Mouse (Mus musculus) subcutaneous adipose tissue, adult 2 months (tissue): Measurements from ENCODE around the gene Gdf2. TPM values are rescaled to one million over a fixed set of nuclear protein-coding genes. Genes with fewer than 3 reads are reported as not detected.

Experiments
- polyA plus RNA-seq: library from polyadenylated mRNA; depleted of rRNA; stranded (reverse); fragments of >200 nt; gene quantifications from 2 replicates; pipeline ENCODE4 v1.2.3, GENCODE M21; 2012; ENCODE audit warnings: low replicate concordance; rRNA removed

Gdf2 gene
- 0.08 TPM in 1 of 2 replicates, not detected in the other for polyA plus RNA-seq

GRCm38 (mm10) chr14:33940739-33941138 lies at the start of gene Gdf2:
Gene Gdf2 (plus strand): TSS chr14:33941039.

GRCm38 (mm10) chr14:33923168-33924070 lies 17.4 kb upstream of the Gdf2 start, which contains the start of gene Gdf10:
Gene Gdf10 (plus strand): TSS chr14:33923587.

DNA sequence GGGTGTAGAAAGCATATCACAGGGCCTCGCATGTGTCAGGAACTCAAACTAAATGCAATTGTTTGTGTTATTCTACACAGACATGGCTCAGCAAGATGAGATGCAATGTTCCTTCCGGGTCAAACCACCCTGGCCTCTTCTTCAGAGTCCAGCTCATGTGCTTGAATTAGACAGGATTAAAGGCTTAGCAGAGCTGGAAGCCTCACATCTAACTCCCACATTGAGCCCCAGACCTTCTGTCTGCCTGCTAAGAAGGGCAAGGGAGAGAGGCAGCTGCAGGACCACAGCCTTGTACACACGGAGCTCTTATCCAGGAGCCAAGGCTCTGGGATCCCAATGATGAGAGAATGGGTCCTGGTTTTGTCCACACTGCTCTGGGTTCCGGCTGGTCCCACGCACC lies 12.9 kb downstream of the Gdf2 start, which contains the start of gene Rbp3:
Gene Rbp3 (plus strand): TSS at position 243 of the 400 bp plus-strand sequence.

GRCm38 (mm10) chr14:33978604-33979059 lies 37.8 kb downstream of the Gdf2 start, which contains the start of gene Zfp488:
Gene Zfp488 (minus strand): TSS chr14:33978764.

Other genes with a start within 250 kb of the Gdf2 start
- 17.3 and 92.4 TPM in 2 replicates for gene Gdf10, start 17.5 kb upstream of the Gdf2 start, polyA plus RNA-seq
- gene Rbp3, start 13.0 kb downstream of the Gdf2 start, polyA plus RNA-seq: not detected in 2 replicates
- gene Zfp488, start 37.7 kb downstream of the Gdf2 start, polyA plus RNA-seq: not detected in 2 replicates
- not detected in 2 replicates for gene Gm30083, start 74.1 kb downstream of the Gdf2 start, polyA plus RNA-seq
- 1.6 and 11.2 TPM in 2 replicates for gene Gm5460, start 75.7 kb downstream of the Gdf2 start, polyA plus RNA-seq
- gene Antxrl, start 111.7 kb downstream of the Gdf2 start, polyA plus RNA-seq: not detected in 2 replicates
- 5.3 and 5.7 TPM in 2 replicates for gene Anxa8, start 144.9 kb downstream of the Gdf2 start, polyA plus RNA-seq
- 0.37 TPM in 1 of 2 replicates, not detected in the other for gene A630023A22Rik, start 161.7 kb downstream of the Gdf2 start, polyA plus RNA-seq
- gene Npy4r, start 211.4 kb downstream of the Gdf2 start, polyA plus RNA-seq: 0.51 and 0.82 TPM in 2 replicates